Mouse (Mus musculus) neural tube, embryonic 11.5 days (tissue): ENCODE measurements around the gene Olfr557. TPM values are rescaled to one million over a fixed set of nuclear protein-coding genes. Genes with fewer than 3 reads are reported as not detected.

Experiments used
- ATAC-seq: fragments of 200-750 bp; cut with Nextera tagmentation; 2 replicates; pipeline ENCODE4 v1.8.0; 2017; ENCODE audit warnings: moderate number of reproducible peaks, mild to moderate bottlenecking, moderate TSS enrichment, moderate library complexity; ENCODE audit not compliant: insufficient read depth, low FRiP score, low TSS enrichment
- DNase-seq: peaks from one replicate; pipeline ENCODE4 v3.0.0-alpha.2; 2015; ENCODE audit warnings: low spot score
- H3K27ac ChIP-seq: fragments of 300-500 bp; sonication (generic); 2 replicates; pipeline ENCODE4 v1.5.1; 2014; ENCODE audit warnings: low read depth, mild to moderate bottlenecking, low read length
- H3K27me3 ChIP-seq: fragments of 300-500 bp; sonication (generic); 2 replicates; pipeline ENCODE4 v1.6.1; 2014; ENCODE audit warnings: mild to moderate bottlenecking, low read length, mixed read lengths; ENCODE audit not compliant: control insufficient read depth, insufficient read depth
- H3K36me3 ChIP-seq: fragments of 300-500 bp; sonication (generic); 2 replicates; pipeline ENCODE4 v1.6.1; 2014; ENCODE audit warnings: mild to moderate bottlenecking, low read length, moderate library complexity, mixed read lengths; ENCODE audit not compliant: control insufficient read depth, insufficient read depth
- H3K4me1 ChIP-seq: fragments of 300-500 bp; sonication (generic); 2 replicates; pipeline ENCODE4 v1.6.1; 2014; ENCODE audit warnings: low read length, mixed read lengths; ENCODE audit not compliant: control insufficient read depth, insufficient read depth
- H3K4me2 ChIP-seq: fragments of 300-500 bp; sonication (generic); 2 replicates; pipeline ENCODE4 v1.6.1; 2014; ENCODE audit warnings: low read depth, mild to moderate bottlenecking, moderate library complexity
- H3K4me3 ChIP-seq: fragments of 300-500 bp; sonication (generic); 2 replicates; pipeline ENCODE4 v1.5.1; 2014; ENCODE audit warnings: low read depth, low read length
- H3K9ac ChIP-seq: fragments of 300-500 bp; sonication (generic); 2 replicates; pipeline ENCODE4 v1.6.1; 2014; ENCODE audit warnings: mild to moderate bottlenecking, low read length
- H3K9me3 ChIP-seq: fragments of 300-500 bp; sonication (generic); 2 replicates; pipeline ENCODE4 v1.6.1; 2016; ENCODE audit warnings: low read length; ENCODE audit not compliant: control insufficient read depth
- WGBS: fragments of 180-500 bp; shearing (Covaris S2); extraction: QIAGEN DNeasy Blood & Tissue Kit; methylation state at CpG from one replicate; pipeline ENCODE4 v1.1.7; 2014; 5-methylcytosine and 5-hydroxymethylcytosine counted together
- polyA plus RNA-seq: library from polyadenylated mRNA; unstranded; fragments of >200 nt; fragmentation: Nextera tagmentation; extraction: Ambion mirVana; gene quantifications from 2 replicates; pipeline ENCODE4 v1.2.1, GENCODE M21; 2014

Olfr557 gene
- polyA plus RNA-seq, 1 experiment from 2014 or later: not detected

GRCm38 (mm10) chr7:102718970-102719369 is 23.3 kb downstream of the Olfr557 start, which contains the start of gene Olfr33:
Olfr33 (minus strand) TSS chr7:102719070.
- H3K4me1 ChIP-seq: no peaks in the 10 kb centered on the region
- ATAC-seq (no peak), DNase-seq (no peak)
- H3K9ac ChIP-seq: no peak within 1 kb of the TSS
- no peaks in the 10 kb centered on the region for H3K9me3 ChIP-seq
- WGBS: 64% methylated on average over 1 of the region's 1 CpGs
- H3K27me3 ChIP-seq: no peaks in the 10 kb centered on the region
- H3K4me2 ChIP-seq: no peak within 1 kb of the TSS
- no peak within 1 kb of the TSS for H3K27ac ChIP-seq
- no peak within 1 kb of the TSS for H3K4me3 ChIP-seq
- H3K36me3 ChIP-seq: no peaks in the 10 kb centered on the region

- Histone ChIP-seq H3K4me2 (no peak within 1 kb of the TSS), H3K4me3 (no peak within 1 kb of the TSS), H3K27ac (no peak within 1 kb of the TSS), H3K9me3 (no peaks in the 10 kb centered on the region), H3K27me3 (no peaks in the 10 kb centered on the region), H3K36me3 (no peaks in the 10 kb centered on the region), H3K4me1 (no peaks in the 10 kb centered on the region), H3K9ac (no peak within 1 kb of the TSS)
- no peak for DNase-seq
- ATAC-seq: no peak
These were observed 31.7 kb downstream of the Olfr557 start, which contains the start of gene Olfr559 for GRCm38 (mm10) chr7:102727391-102727790. Olfr559 (minus strand) TSS chr7:102727491.

GRCm38 (mm10) chr7:102733793-102734192 is 38.1 kb downstream of the Olfr557 start:
- H3K36me3 ChIP-seq: no peaks in the 10 kb centered on the region
- no peak overlapping the region for H3K27ac ChIP-seq
- no peak for DNase-seq
- no peak overlapping the region for H3K4me3 ChIP-seq
- no peaks in the 10 kb centered on the region for H3K27me3 ChIP-seq
- H3K4me1 ChIP-seq: no peaks in the 10 kb centered on the region
- ATAC-seq: no peak
- H3K4me2 ChIP-seq: no peak overlapping the region
- 67% methylated on average over 1 of the region's 1 CpGs for WGBS
- no peaks in the 10 kb centered on the region for H3K9me3 ChIP-seq
- no peak overlapping the region for H3K9ac ChIP-seq

- Histone ChIP-seq H3K9me3 (no peaks in the 10 kb centered on the region), H3K4me3 (no peak overlapping the region), H3K4me1 (no peaks in the 10 kb centered on the region), H3K36me3 (no peaks in the 10 kb centered on the region), H3K4me2 (no peak overlapping the region), H3K9ac (no peak overlapping the region), H3K27ac (no peak overlapping the region), H3K27me3 (no peaks in the 10 kb centered on the region)
- DNase-seq: no peak
- ATAC-seq: no peak
- 38% methylated on average over 2 of the region's 2 CpGs for WGBS
These were observed 42.0 kb downstream of the Olfr557 start for GRCm38 (mm10) chr7:102737705-102738104.

Other genes starting within 250 kb of the Olfr557 start
- gene Olfr543, start 214.2 kb upstream of the Olfr557 start, polyA plus RNA-seq: 0.31 TPM in 1 of 2 replicates, not detected in the other
- gene Olfr544, start 207.6 kb upstream of the Olfr557 start, polyA plus RNA-seq: 0.07 and 0.16 TPM in 2 replicates
- gene Olfr545, start 196.3 kb upstream of the Olfr557 start, polyA plus RNA-seq: 0.08 TPM in 1 of 2 replicates, not detected in the other
- not detected in 2 replicates for gene Olfr547, start 161.2 kb upstream of the Olfr557 start, polyA plus RNA-seq
- not detected in 2 replicates for gene Olfr548-ps1, start 155.0 kb upstream of the Olfr557 start, polyA plus RNA-seq
- not detected in 2 replicates for gene Olfr549, start 146.0 kb upstream of the Olfr557 start, polyA plus RNA-seq
- 0.13 and 0.14 TPM in 2 replicates for gene Trim21, start 130.4 kb upstream of the Olfr557 start, polyA plus RNA-seq
- not detected in 2 replicates for gene Olfr550, start 124.5 kb upstream of the Olfr557 start, polyA plus RNA-seq
- gene Olfr551, start 104.0 kb upstream of the Olfr557 start, polyA plus RNA-seq: not detected in 2 replicates
- gene Olfr552, start 98.1 kb upstream of the Olfr557 start, polyA plus RNA-seq: not detected in 2 replicates
- gene Olfr553, start 77.7 kb upstream of the Olfr557 start, polyA plus RNA-seq: not detected in 2 replicates
- not detected in 2 replicates for gene Olfr554, start 57.5 kb upstream of the Olfr557 start, polyA plus RNA-seq
- gene Olfr555, start 37.1 kb upstream of the Olfr557 start, polyA plus RNA-seq: not detected in 2 replicates
- not detected in 2 replicates for gene Olfr556, start 31.0 kb upstream of the Olfr557 start, polyA plus RNA-seq
- gene Trim68, start 8.6 kb upstream of the Olfr557 start, polyA plus RNA-seq: 10.2 and 11.2 TPM in 2 replicates
- 0.53 and 0.55 TPM in 2 replicates for gene Olfr558, start 6.3 kb downstream of the Olfr557 start, polyA plus RNA-seq
- not detected in 2 replicates for gene Olfr33, start 23.2 kb downstream of the Olfr557 start, polyA plus RNA-seq
- gene Olfr559, start 31.6 kb downstream of the Olfr557 start, polyA plus RNA-seq: not detected in 2 replicates
- gene Olfr560, start 63.5 kb downstream of the Olfr557 start, polyA plus RNA-seq: not detected in 2 replicates
- not detected in 2 replicates for gene Olfr78, start 63.6 kb downstream of the Olfr557 start, polyA plus RNA-seq
- not detected in 2 replicates for gene Olfr561, start 75.3 kb downstream of the Olfr557 start, polyA plus RNA-seq
- gene Olfr564, start 107.6 kb downstream of the Olfr557 start, polyA plus RNA-seq: not detected in 2 replicates
- not detected in 2 replicates for gene Olfr566, start 162.9 kb downstream of the Olfr557 start, polyA plus RNA-seq
- gene Olfr568, start 181.2 kb downstream of the Olfr557 start, polyA plus RNA-seq: not detected in 2 replicates
- not detected in 2 replicates for gene Olfr569, start 195.0 kb downstream of the Olfr557 start, polyA plus RNA-seq
- gene Olfr570, start 198.7 kb downstream of the Olfr557 start, polyA plus RNA-seq: not detected in 2 replicates
- not detected in 2 replicates for gene Olfr571, start 221.6 kb downstream of the Olfr557 start, polyA plus RNA-seq
- gene Olfr572, start 228.5 kb downstream of the Olfr557 start, polyA plus RNA-seq: not detected in 2 replicates
- gene Olfr573-ps1, start 246.7 kb downstream of the Olfr557 start, polyA plus RNA-seq: not detected in 2 replicates